Mouse (Mus musculus): ENCODE results near the gene Ifitm1. TPM values are rescaled to one million over a fixed set of nuclear protein-coding genes. Genes with fewer than 3 reads are reported as not detected.

Ifitm1 gene
- 3.0 and 3.1 TPM in 2 replicates for polyA plus RNA-seq (2016; fragmentation: Nextera tagmentation; extraction: Ambion mirVana)

DNA sequence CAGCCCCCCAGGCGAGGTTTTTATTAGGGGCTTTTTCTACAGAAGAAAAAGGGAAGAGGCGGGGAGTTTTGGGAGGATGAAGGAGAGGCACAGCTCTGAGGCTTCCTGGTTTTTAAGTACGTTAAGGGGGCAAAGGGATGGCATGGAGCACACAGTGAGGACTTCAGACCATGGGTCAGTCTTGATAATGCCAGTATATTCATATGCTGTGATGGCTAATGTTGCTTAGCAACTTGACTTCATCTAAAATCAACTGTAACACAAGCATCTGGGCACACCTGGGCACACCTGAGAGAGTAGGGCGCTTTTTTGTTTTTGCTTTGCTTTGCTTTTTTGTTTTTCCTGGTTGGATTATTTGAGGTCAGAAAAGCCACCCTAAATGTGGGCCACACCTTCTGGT lies at the start of gene Ifitm1:
TSS of gene Ifitm1 (plus strand) at position 301 of the 400 bp plus-strand sequence.
- Histone ChIP-seq H3K27ac (ENCODE audit: poor library complexity, severe bottlenecking) (no peak within 1 kb of the TSS), H3K9me3 (replicated peaks) (no peaks in the 10 kb centered on the region), H3K4me1 (replicated peaks) (peaks cover 16% of the 10 kb centered on the region), H3K4me3 (no peak within 1 kb of the TSS), H3K27me3 (replicated peaks) (peaks cover 50% of the 10 kb centered on the region), H3K4me2 (no peak within 1 kb of the TSS), H3K9ac (no peak within 1 kb of the TSS), H3K36me3 (no peaks in the 10 kb centered on the region)
- 73% methylated on average over 4 of the region's 4 CpGs for WGBS
- no peak for ATAC-seq (ENCODE audit: insufficient number of reproducible peaks, low FRiP score)

DNA sequence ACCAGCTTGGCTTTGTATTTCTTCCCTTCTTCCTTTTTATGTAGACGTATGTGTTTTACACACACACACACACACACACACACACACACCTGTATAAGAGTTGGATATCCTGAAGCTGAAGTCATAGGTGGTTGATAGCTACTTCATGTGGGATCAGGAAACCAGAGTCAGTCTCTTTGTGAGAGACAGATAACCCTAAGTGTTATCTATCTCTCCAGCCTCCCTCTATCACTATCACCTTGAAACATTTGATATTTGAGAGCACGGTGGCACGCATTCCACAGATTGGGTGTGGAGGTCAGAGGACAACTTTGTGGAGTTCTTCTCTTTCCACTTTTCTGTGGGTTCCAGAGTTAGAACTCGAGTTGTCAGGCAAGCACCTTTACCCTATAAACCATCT lies 47.1 kb upstream of the Ifitm1 start:
- H3K27ac ChIP-seq (ENCODE audit: poor library complexity, severe bottlenecking): no peak overlapping the region
- H3K27me3 ChIP-seq (replicated peaks): peaks cover 80% of the 10 kb centered on the region
- ATAC-seq (ENCODE audit: insufficient number of reproducible peaks, low FRiP score): no peak
- H3K9ac ChIP-seq: no peak overlapping the region
- WGBS: 38% methylated on average over 4 of the region's 4 CpGs
- no peak overlapping the region for H3K4me2 ChIP-seq
- no peaks in the 10 kb centered on the region for H3K36me3 ChIP-seq
- H3K9me3 ChIP-seq (replicated peaks): no peaks in the 10 kb centered on the region
- no peak overlapping the region for H3K4me3 ChIP-seq
- peaks cover 11% of the 10 kb centered on the region for H3K4me1 ChIP-seq (replicated peaks)

DNA sequence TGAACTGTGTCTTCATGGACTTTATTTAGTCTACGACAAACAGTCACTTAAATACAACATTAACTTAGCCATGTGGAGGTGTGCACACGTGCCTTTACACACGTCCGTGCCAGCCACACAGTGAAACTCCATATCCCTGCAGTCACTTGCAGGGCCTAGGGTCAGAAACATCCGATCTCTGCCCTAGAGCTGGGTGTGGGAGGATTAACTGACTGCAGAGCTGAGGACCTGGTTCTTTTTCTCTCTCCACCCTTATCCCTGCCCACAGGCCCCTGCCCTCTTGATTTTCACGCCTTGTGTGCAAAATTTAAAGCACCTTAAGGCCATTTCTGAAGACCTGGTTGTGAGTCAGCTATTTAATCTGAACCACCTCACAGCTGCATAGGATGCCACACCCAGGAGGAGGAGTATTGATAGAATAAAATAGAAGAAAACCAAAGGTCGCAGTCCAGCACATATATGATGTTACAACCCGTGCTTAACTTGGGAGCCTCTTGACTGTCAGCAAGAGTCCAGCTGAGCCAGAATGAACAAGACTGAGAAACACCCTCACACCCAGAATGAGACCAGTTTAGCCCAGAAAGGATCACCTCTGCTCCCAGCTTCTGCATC lies 46.5 kb upstream of the Ifitm1 start, which contains the start of gene Nlrp6:
TSS of gene Nlrp6 (plus strand) at position 485 of the 612 bp plus-strand sequence.
- ATAC-seq (ENCODE audit: insufficient number of reproducible peaks, low FRiP score): no peak
- 71% methylated on average over 8 of the region's 8 CpGs for WGBS

DNA sequence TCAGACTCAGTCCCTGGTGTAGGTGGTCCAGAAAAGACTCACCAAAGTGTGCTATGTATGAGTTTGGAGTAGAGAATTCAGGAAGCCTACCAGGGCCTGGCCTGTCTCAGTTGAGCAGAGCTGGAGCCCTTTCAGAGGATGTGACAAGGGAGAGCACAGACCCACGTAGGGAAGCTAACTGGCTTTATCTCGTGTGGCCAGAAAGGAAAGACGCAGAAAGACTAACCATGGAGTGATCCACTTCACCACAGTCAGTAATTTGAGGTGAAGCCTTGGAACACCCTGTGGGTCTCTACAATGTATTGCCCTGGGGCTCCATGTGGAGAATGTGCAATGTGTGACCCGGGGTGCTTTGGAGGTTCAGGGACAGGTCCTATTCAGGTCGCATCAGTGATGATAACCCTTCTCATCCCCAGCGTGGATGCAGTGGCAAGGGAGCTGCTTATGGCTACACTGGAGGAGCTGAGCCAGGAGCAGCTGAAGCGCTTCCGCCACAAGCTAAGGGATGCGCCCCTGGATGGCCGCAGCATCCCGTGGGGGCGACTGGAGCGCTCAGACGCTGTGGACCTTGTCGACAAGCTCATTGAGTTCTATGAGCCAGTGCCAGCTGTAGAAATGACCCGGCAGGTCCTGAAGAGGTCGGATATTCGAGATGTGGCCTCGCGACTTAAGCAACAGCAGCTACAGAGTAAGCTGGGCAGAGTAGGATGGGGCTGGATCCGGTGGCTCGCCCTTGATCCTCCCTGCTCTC lies 45.6 kb upstream of the Ifitm1 start:
- Histone ChIP-seq H3K27me3 (replicated peaks) (peaks cover 87% of the 10 kb centered on the region), H3K9ac (no peak overlapping the region), H3K4me2 (no peak overlapping the region), H3K36me3 (no peaks in the 10 kb centered on the region), H3K9me3 (replicated peaks) (no peaks in the 10 kb centered on the region), H3K4me1 (replicated peaks) (peaks cover 11% of the 10 kb centered on the region), H3K27ac (ENCODE audit: poor library complexity, severe bottlenecking) (no peak overlapping the region), H3K4me3 (no peak overlapping the region)
- 22% methylated on average over 22 of the region's 22 CpGs for WGBS
- ATAC-seq (ENCODE audit: insufficient number of reproducible peaks, low FRiP score): no peak

More for the DNA sequence above, 46.5 kb upstream of the Ifitm1 start, which contains the start of gene Nlrp6:
- Histone ChIP-seq H3K4me1 (replicated peaks) (peaks cover 11% of the 10 kb centered on the region), H3K36me3 (no peaks in the 10 kb centered on the region), H3K9me3 (replicated peaks) (no peaks in the 10 kb centered on the region), H3K27me3 (replicated peaks) (peaks cover 85% of the 10 kb centered on the region), H3K4me2 (no peak within 1 kb of the TSS), H3K9ac (no peak within 1 kb of the TSS), H3K4me3 (no peak within 1 kb of the TSS), H3K27ac (ENCODE audit: poor library complexity, severe bottlenecking) (no peak within 1 kb of the TSS)

DNA sequence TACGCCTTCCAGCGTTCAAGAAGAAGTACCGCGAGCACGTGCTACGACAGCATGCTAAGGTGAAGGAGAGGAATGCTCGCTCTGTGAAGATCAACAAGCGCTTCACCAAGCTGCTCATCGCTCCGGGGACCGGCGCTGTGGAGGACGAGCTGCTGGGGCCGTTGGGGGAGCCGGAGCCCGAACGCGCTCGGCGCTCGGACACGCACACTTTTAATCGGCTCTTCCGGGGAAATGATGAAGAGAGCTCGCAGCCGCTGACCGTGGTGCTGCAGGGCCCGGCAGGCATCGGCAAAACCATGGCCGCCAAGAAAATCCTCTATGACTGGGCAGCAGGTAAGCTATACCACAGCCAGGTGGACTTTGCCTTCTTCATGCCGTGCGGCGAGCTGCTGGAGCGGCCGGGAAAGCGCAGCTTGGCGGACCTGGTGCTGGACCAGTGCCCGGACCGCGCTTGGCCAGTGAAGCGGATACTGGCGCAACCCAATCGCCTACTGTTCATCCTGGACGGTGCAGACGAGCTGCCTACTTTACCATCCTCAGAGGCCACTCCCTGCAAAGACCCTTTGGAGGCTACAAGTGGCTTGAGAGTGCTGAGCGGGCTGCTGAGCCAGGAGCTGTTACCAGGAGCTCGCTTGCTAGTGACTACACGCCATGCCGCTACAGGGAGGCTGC lies 44.5 kb upstream of the Ifitm1 start:
- Histone ChIP-seq H3K4me2 (peak overlapping the region; percentile 66), H3K9ac (peak overlapping the region; percentile 11; the same call in 1 of the 2 replicates), H3K4me3 (peak overlapping the region; percentile 39), H3K9me3 (replicated peaks) (no peaks in the 10 kb centered on the region), H3K27ac (ENCODE audit: poor library complexity, severe bottlenecking) (no peak overlapping the region), H3K4me1 (replicated peaks) (peaks cover 11% of the 10 kb centered on the region), H3K36me3 (no peaks in the 10 kb centered on the region), H3K27me3 (replicated peaks) (peaks cover 89% of the 10 kb centered on the region)
- ATAC-seq (ENCODE audit: insufficient number of reproducible peaks, low FRiP score): no peak
- 3% methylated on average over 49 of the region's 49 CpGs for WGBS

DNA sequence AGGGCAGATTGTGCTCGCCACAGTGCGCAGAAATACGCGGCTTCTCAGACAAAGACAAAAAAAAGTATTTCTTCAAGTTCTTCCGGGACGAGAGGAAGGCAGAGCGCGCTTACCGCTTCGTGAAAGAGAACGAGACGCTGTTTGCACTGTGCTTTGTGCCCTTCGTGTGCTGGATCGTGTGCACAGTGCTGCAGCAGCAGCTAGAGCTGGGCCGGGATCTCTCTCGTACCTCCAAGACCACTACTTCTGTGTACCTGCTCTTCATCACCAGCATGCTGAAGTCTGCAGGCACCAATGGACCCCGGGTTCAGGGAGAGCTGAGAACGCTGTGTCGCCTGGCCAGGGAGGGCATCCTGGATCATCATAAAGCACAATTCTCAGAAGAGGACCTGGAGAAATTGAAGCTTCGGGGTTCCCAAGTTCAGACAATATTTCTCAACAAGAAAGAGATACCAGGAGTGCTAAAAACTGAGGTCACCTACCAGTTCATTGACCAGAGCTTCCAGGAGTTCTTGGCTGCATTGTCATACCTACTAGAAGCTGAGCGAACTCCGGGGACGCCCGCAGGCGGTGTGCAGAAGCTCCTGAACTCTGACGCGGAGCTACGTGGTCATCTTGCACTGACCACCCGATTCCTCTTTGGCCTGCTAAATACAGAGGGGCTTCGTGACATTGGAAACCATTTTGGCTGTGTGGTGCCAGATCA lies 43.8 kb upstream of the Ifitm1 start:
- Histone ChIP-seq H3K9me3 (replicated peaks) (no peaks in the 10 kb centered on the region), H3K4me1 (replicated peaks) (peaks cover 11% of the 10 kb centered on the region), H3K27ac (ENCODE audit: poor library complexity, severe bottlenecking) (no peak overlapping the region), H3K9ac (no peak overlapping the region), H3K27me3 (replicated peaks) (peaks cover 84% of the 10 kb centered on the region), H3K4me3 (peak overlapping the region; percentile 39), H3K4me2 (peak overlapping the region; percentile 66), H3K36me3 (no peaks in the 10 kb centered on the region)
- 24% methylated on average over 30 of the region's 30 CpGs for WGBS
- no peak for ATAC-seq (ENCODE audit: insufficient number of reproducible peaks, low FRiP score)

DNA sequence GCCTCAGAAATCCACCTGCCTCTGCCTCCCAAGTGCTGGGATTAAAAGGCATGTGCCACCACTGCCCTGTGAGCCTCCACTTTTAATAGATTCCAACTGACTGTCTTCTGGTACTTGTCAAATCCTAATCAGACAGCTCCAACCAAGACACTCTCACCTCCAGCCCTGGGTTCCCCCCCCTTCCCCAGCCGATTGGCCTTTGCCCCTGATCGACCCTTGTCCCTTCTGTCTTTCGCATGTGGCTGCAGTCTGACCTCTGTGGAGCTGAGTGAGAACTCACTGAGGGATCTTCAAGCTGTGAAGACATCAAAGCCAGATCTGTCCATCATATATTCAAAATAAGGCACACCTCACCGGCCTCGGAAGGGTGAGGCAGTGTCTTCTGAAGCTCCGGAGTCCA lies 39.8 kb upstream of the Ifitm1 start:
- Histone ChIP-seq H3K9me3 (replicated peaks) (0 out of 2 replicates have a peak, but pooled peaks cover 7% of the 10 kb centered on the region), H3K4me2 (no peak overlapping the region), H3K4me1 (replicated peaks) (peaks cover 10% of the 10 kb centered on the region), H3K9ac (no peak overlapping the region), H3K27ac (ENCODE audit: poor library complexity, severe bottlenecking) (no peak overlapping the region), H3K4me3 (no peak overlapping the region), H3K27me3 (replicated peaks) (peaks cover 51% of the 10 kb centered on the region), H3K36me3 (no peaks in the 10 kb centered on the region)
- 81% methylated on average over 6 of the region's 6 CpGs for WGBS
- no peak for ATAC-seq (ENCODE audit: insufficient number of reproducible peaks, low FRiP score)

DNA sequence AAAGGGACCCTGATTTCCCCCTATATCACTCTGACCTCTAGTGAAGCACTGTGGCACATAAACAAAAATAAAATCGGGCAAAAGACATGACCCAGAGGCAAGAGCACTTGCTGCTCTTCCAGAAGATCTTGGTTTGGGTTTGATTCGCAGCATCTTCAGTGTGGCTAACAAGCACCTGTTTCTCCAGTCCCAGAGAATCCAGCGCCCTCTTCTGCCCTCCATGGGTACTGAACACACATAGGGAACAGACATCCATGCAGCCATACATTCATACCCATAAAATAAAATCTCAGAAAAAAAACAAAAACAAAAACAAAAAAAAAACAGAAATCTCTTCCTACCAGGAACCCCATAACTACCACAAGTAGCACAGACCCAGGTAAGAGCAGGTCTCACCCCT lies 28.6 kb upstream of the Ifitm1 start:
- WGBS: 34% methylated on average over 3 of the region's 3 CpGs
- no peak overlapping the region for H3K9ac ChIP-seq
- no peak overlapping the region for H3K27ac ChIP-seq (ENCODE audit: poor library complexity, severe bottlenecking)
- no peaks in the 10 kb centered on the region for H3K36me3 ChIP-seq
- no peak for ATAC-seq (ENCODE audit: insufficient number of reproducible peaks, low FRiP score)
- H3K4me1 ChIP-seq (replicated peaks): peaks cover 15% of the 10 kb centered on the region
- no peak overlapping the region for H3K4me3 ChIP-seq
- H3K27me3 ChIP-seq (replicated peaks): peaks cover 17% of the 10 kb centered on the region
- no peaks in the 10 kb centered on the region for H3K9me3 ChIP-seq (replicated peaks)
- H3K4me2 ChIP-seq: no peak overlapping the region

DNA sequence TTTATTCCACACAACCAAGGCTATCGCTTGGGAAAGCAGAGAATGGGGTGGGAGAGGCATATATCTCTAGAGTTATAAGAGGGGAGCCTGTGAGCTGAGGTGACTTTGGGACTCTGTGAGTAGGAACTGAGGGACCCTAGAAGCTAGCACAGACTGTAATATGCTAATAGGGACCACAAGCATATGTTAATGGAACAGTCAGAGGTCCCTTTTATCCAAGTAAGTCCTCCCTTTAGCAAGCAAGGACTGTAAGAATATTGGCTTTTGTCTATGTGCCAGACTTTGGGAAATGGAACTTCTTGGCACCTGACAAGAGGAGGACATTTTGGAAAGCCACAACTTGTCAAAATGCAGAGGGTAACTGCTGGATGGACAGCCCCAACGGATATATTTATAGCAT lies 28.1 kb upstream of the Ifitm1 start:
- Histone ChIP-seq H3K27me3 (replicated peaks) (peaks cover 17% of the 10 kb centered on the region), H3K9ac (no peak overlapping the region), H3K4me2 (no peak overlapping the region), H3K4me3 (no peak overlapping the region), H3K9me3 (replicated peaks) (no peaks in the 10 kb centered on the region), H3K4me1 (replicated peaks) (peaks cover 15% of the 10 kb centered on the region), H3K27ac (ENCODE audit: poor library complexity, severe bottlenecking) (no peak overlapping the region), H3K36me3 (no peaks in the 10 kb centered on the region)
- no peak for ATAC-seq (ENCODE audit: insufficient number of reproducible peaks, low FRiP score)
- 35% methylated on average over 2 of the region's 2 CpGs for WGBS

DNA sequence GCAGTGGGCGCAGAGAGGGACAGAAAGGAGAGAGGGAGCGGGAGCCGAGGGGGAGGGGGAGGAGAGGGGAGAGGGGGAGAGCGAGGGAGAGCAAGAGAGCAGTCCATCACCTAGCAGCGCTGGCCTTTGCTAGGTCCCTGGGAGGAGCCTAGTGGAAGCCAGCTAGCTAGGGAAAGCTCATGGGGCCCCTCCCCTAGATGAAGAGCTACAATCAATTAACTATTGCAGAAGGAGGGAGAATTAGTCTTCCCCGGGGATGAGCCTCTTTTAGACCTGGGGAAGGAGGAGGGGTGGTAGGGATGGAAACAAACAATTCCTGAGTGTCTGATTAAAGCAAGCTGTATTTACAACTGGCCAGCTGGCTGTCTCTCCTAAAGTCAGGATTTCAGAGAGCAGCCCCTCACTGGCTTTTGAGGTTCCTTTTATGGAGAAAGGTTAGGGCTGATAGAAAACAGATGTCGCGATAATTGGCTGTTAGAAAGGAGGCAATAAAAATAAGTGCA lies 27.3 kb upstream of the Ifitm1 start:
- Histone ChIP-seq H3K4me1 (replicated peaks) (peaks cover 15% of the 10 kb centered on the region), H3K36me3 (peaks cover 1% of the 10 kb centered on the region; the same call in 1 of the 2 replicates), H3K4me2 (0 out of 2 replicates have a peak overlapping the region, but pooled peaks have one; percentile 4), H3K9ac (peak overlapping the region; percentile 37; the same call in 1 of the 2 replicates), H3K4me3 (no peak overlapping the region), H3K27me3 (replicated peaks) (peaks cover 17% of the 10 kb centered on the region), H3K27ac (ENCODE audit: poor library complexity, severe bottlenecking) (no peak overlapping the region), H3K9me3 (replicated peaks) (no peaks in the 10 kb centered on the region)
- WGBS: 14% methylated on average over 8 of the region's 8 CpGs
- ATAC-seq (ENCODE audit: insufficient number of reproducible peaks, low FRiP score): no peak
